Mouse (Mus musculus) heart, postnatal 14 days (tissue): ENCODE measurements around the gene Map2k7. TPM values are rescaled to one million over a fixed set of nuclear protein-coding genes. Genes with fewer than 3 reads are reported as not detected.
"Not testable (repeated sequence)": the region's sequence is repeated elsewhere in the genome, so short reads cannot be mapped to it uniquely, and the experiment has no call there.

ENCODE experiments used
- DNase-seq, 2 experiments: peaks; one replicate each; pipeline ENCODE4 v3.0.0; 2021 to 2022
- intact Hi-C: fragments of 180-260 bp; cut with DNase I; formaldehyde crosslinking; loops from one replicate; pipeline ENCODE4 v1.15.1; 2025
- total RNA-seq, 2 experiments: library from RNA; stranded (reverse); gene quantifications; 2 replicates each; pipeline ENCODE4 v1.2.3; 2021

Map2k7 gene
- total RNA-seq, 2 experiments from 2014 or later, result 59.2 to 69.6 TPM

DNA sequence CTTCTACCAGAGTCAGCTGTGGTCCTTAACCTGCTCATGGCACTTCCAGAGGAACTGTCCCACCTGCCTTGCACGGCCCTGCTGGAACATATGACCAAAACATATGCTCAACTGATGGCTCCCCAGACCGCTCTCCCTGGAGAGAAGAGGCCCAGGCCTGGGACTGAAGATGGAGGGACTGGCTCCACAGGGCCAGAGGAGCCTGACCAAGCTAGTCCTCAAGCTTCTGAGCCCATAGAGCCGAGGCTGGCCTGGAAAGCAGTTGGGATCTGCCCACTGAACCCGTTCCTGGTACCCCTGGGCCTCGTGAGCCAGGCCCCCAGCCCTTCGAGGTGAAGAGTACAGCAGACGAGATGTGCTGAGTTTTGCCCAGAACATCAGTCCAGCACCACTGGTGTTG is 16.9 kb downstream of the Map2k7 start:
- DNase-seq, intact Hi-C loops: not testable (repeated sequence)

DNA sequence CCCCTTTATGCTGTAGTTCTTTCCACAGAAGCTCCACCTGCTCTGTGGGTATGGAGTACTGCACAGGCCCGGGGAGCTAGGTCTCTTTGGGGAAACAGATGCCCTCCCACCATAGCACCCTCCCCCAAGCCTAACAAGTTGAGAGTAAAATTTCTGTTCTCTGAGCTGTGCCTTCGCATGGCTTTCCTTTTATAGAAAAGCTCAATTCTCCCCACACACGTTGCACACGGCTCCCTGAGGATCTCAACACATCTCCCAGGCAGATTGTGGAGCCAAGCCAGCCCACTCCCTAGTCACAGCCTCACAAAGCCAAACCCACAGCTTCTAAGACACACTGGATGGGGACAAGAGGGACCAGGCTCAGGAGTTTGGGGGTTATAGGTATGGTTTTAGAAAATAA is 18.4 kb downstream of the Map2k7 start:
- intact Hi-C loops, result no loop called here
- no peak for DNase-seq

- DNase-seq, result no peak
- intact Hi-C loops, result no loop called here
These were observed 18.8 kb downstream of the Map2k7 start for GRCm38 (mm10) chr8:4257350-4257749.

- DNase-seq, result peak; percentile 76 to 84
- intact Hi-C loops, result loop anchor here (2.0 kb wide), 1 partner anchor 117 kb away; no protein-coding TSS in a partner anchor
These were observed 19.7 kb downstream of the Map2k7 start for GRCm38 (mm10) chr8:4258233-4258632.

GRCm38 (mm10) chr8:4258678-4259077 is 20.1 kb downstream of the Map2k7 start:
- DNase-seq, result peak in 1 of 2 experiments; percentile 20
- intact Hi-C loops, result loop anchor here (2.0 kb wide), 1 partner anchor 118 kb away; no protein-coding TSS in a partner anchor

GRCm38 (mm10) chr8:4259125-4259804 is 20.7 kb downstream of the Map2k7 start, which contains the start of gene Ctxn1:
Gene Ctxn1 (minus strand): TSS chr8:4259274.
- DNase-seq, result peak; percentile 97 to 98
- intact Hi-C loops, result loop anchor here (2.0 kb wide), 1 partner anchor 118 kb away; no protein-coding TSS in a partner anchor

DNA sequence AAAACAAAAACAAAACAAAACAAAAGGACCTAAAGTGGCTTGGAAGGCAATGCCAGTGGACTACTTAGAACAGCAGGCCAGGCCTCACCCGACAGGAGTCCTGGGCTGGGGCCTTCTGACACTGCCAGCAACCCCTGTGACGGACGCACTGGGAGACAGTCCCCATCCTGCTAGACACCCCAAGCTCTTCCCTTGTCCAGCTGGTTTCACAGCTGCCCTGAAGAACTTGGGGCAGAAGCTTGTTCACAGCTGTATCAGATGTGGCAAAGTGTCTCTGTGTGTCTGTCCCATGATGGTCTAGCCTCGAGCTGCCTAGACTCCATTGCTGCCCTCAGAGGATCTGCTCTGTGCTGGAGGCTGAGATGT is 21.2 kb downstream of the Map2k7 start:
- no peak for DNase-seq
- intact Hi-C loops, result loop anchor here (2.0 kb wide), 1 partner anchor 119 kb away; no protein-coding TSS in a partner anchor

GRCm38 (mm10) chr8:4263105-4263791 is 24.7 kb downstream of the Map2k7 start:
- intact Hi-C loops, result no loop called here
- DNase-seq, result no peak

DNA sequence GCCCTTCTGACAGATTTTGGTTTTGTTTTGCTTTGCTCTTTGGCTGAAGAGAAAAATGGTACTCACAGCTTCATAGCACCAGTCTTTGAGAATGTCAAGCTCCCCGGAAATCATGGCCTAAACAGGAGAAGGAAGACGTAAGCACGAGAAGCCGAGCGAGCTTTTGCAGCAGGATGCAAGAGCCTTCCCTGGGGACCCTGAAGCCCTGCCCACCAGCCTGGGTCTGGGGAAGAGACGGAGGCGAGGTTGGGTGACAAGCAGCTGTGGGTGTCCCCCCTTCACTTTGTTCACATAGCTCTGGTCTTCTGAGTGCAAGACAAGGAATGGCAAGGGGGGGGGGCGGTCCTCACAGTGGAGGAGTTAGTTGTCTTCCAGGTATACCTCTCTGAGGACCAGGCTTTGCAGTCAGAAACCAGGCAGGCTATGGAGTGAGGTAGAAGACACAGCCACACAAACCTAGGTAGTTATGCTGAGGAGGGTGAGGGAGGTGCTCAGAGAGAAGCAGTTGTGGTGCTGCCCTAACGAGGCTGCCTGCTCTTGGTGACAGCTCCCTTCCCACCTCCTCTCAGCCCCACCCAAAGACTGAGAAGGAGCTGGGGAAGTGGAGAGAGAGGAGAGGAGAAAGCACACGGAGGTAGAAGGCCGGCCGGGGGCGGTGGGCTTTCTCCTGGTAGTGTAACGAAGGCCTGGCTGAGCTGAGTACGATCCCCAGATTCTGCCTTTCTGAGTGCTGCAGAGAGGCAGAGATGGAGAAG is 26.8 kb downstream of the Map2k7 start:
- DNase-seq, result no peak
- intact Hi-C loops, result no loop called here

DNA sequence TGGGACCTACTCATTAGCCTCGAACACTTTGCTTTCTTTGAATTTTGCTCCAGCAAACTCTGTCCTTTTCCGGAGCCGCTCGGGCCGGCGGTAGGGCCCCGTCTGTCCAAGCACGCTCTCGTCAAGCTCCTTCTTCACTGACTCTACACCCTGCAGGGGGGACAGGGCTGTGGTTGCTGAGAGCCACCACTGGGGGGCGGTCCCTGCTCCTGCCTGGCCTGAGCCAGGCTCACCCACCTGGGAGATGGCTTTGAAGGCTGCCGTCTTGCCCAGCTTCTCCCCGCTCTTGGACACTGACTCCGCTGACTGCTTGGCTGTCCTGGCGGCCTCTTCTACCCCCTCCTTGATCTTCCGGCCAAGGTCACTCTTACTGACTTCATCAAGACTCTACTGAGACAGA is 29.1 kb downstream of the Map2k7 start:
- intact Hi-C loops, result no loop called here
- peak in 1 of 2 experiments; percentile 34 for DNase-seq

DNA sequence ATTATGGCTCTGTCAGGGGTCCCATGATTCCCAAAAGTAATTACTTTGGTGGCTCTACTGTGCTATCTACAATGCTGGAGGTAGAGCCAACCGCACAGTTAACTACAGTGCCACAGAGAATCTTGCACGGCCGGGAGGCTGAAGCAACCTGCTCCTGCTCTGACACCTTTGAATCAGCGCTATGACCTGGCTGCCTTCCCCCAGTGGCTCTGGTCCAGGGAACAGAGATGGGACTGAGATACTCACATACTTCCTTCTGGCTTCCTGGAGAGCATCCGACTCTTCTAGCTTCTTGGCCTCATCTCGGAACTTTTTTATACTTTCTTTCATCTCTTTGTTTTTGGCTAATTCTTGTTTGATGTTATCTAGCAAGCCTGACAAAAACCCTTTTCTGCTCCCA is 31.1 kb downstream of the Map2k7 start:
- no peak for DNase-seq
- intact Hi-C loops, result no loop called here

- intact Hi-C loops, result no loop called here
- DNase-seq, result peak; percentile 94 to 97
These were observed 37.0 kb downstream of the Map2k7 start, which contains the start of gene Timm44 for GRCm38 (mm10) chr8:4275275-4276110. Gene Timm44 (minus strand): TSS chr8:4275913.

GRCm38 (mm10) chr8:4276111-4276465 is 37.5 kb downstream of the Map2k7 start:
- intact Hi-C loops, result no loop called here

DNA sequence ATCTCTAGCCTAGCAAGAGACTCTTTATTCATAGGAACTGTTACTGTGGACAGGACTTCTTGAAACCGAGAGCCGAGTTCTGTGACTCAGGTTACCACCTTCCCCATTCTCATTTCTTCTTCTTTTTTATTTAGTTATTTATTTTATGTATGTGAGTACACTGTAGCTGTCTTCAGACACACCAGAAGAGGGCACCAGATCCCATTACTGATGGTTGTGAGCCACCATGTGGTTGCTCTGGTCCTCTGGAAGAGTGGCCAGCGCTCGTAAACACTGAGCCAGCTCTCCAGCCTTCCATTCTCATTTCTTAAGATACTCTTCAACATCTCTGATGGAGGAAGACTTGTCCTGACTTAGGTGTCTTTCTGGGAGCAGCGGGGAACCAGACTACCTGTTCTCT is 54.2 kb downstream of the Map2k7 start:
- intact Hi-C loops, result no loop called here
- no peak for DNase-seq

More at GRCm38 (mm10) chr8:4276111-4276465, 37.5 kb downstream of the Map2k7 start:
- DNase-seq, result no peak

Other genes with a start within 250 kb of the Map2k7 start
- under 1 TPM; 0.29 to 0.41 TPM for gene Cd209f, start 132.9 kb upstream of the Map2k7 start, total RNA-seq
- gene Cd209g, start 104.6 kb upstream of the Map2k7 start, total RNA-seq, result not detected
- gene Evi5l, start 72.2 kb upstream of the Map2k7 start, total RNA-seq, result 10 to 100 TPM; 22.2 to 24.5 TPM
- under 1 TPM in 1 of 2 experiments, not detected in 1; 0.05 TPM for gene Prr36, start 21.3 kb upstream of the Map2k7 start, total RNA-seq
- under 1 TPM; 0.14 to 0.20 TPM for gene Lrrc8e, start 11.9 kb upstream of the Map2k7 start, total RNA-seq
- gene Gm49320, start 125 bp downstream of the Map2k7 start, total RNA-seq, result under 1 TPM in 1 of 2 experiments, not detected in 1; 0.38 TPM
- gene Tgfbr3l, start 9.5 kb downstream of the Map2k7 start, total RNA-seq, result 1 to 10 TPM; 3.0 to 4.3 TPM
- gene Snapc2, start 14.3 kb downstream of the Map2k7 start, total RNA-seq, result 10 to 100 TPM; 14.4 to 14.5 TPM
- 1 to 10 TPM; 2.0 to 2.2 TPM for gene Ctxn1, start 20.5 kb downstream of the Map2k7 start, total RNA-seq
- 100 to 1,000 TPM; 110 to 117 TPM for gene Timm44, start 37.2 kb downstream of the Map2k7 start, total RNA-seq
- gene Ccl25, start 86.5 kb downstream of the Map2k7 start, total RNA-seq, result 10 to 100 TPM in 1 of 2 experiments, 1 to 10 TPM in 1; 5.9 to 14.8 TPM
- gene Elavl1, start 86.7 kb downstream of the Map2k7 start, total RNA-seq, result 10 to 100 TPM; 58.8 to 66.1 TPM